Mouse (Mus musculus) adrenal gland, adult 8-10 months (tissue): Measurements from ENCODE around the gene Col5a1. TPM values are rescaled to one million over a fixed set of nuclear protein-coding genes. Genes with fewer than 3 reads are reported as not detected.

Source experiments
- DNase-seq: peaks from one replicate; pipeline ENCODE4 v3.0.0; 2022
- total RNA-seq, 4 experiments: library from RNA; stranded (reverse); gene quantifications; 2 replicates each; pipeline ENCODE4 v1.2.4; 2022

The Col5a1 gene
- total RNA-seq, 4 experiments from 2014 or later: 27.1 to 42.7 (median 35.2) TPM

- DNase-seq: no peak
Observed at GRCm38 (mm10) chr2:27922053-27922452, 35.8 kb downstream of the Col5a1 start.

GRCm38 (mm10) chr2:27923718-27924117, 37.5 kb downstream of the Col5a1 start:
- DNase-seq: no peak

DNA sequence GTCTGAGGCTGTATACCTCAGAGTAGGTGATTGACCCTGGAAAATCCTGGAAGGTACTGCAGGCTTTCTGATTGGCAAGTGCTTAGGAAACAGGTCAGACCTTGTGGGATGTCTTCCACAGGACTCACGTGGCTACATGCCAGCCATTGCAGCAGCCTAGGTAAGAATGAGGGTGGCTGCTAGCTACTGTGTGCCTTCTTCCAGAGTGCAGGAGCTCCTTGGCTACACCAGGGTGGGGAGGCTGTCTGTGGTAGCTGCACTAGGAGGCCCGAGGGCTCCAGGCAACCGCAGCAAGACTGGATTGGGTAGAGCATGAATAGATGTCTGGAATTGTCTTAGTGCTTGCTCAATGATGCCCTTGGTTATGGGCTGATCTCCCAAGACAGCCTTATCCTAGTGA, 38.2 kb downstream of the Col5a1 start:
- DNase-seq: no peak

DNA sequence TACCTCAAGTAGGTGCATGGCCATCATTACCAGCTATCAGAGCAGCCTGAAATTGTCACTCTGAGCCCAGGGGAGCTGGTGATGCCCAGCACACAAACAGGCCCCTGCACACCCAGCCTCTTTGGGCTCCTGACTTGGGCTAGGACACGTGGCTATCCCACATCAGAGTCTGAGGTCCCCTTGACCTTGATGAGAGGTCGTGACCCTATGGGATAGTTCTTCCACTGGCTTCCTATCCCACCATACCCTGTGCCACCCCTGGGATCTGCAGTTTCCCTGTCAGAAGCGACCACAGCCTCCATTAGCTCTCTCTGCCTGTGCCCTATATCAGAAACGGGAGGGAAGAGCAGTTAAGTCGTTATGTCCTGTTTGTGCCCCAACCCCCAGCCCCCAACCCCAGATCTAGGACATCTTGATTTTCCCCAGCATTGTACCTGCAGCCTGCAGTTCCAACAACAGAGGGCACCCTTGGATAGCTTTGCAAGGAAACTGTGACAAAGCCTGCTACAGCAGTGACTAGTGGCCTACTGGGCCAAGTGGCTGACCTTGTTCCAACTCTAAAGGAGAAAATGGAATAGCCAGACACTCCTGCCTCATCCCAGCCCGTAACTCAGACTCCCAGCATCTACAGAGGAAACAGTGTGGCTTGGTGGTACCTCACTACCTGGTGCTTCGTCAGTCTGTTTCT, 40.4 kb downstream of the Col5a1 start:
- peak; percentile 46 for DNase-seq

- DNase-seq: no peak
Observed at GRCm38 (mm10) chr2:27930471-27931015, 44.3 kb downstream of the Col5a1 start.

GRCm38 (mm10) chr2:27931130-27931529, 44.9 kb downstream of the Col5a1 start:
- no peak for DNase-seq

- no peak for DNase-seq
Observed at GRCm38 (mm10) chr2:27931971-27932370, 45.7 kb downstream of the Col5a1 start.

- DNase-seq: no peak
Observed at GRCm38 (mm10) chr2:27934269-27934668, 48.0 kb downstream of the Col5a1 start.

DNA sequence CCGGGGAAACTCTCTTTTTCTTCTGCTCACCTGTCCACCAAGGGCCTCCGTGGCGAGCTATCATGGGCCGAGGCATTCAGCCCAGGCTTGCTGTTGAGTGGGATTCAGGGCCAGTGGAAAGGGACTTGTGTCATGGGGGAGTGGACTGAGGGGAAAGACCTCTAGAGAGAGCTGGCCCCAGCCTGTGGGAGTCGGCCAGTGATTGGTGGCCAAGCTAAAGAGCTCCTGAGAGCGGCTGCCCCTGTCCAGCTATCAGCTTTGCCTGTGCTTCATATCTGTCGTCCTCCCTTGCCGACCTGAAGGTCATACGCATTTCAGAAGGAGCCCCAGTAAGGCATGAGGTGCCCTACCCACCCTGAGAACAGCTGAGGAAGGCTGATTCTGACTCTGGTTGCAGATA, 48.6 kb downstream of the Col5a1 start:
- DNase-seq: no peak

GRCm38 (mm10) chr2:27935441-27935840, 49.2 kb downstream of the Col5a1 start:
- DNase-seq: peak; percentile 66

GRCm38 (mm10) chr2:27936607-27937191, 50.5 kb downstream of the Col5a1 start:
- peak; percentile 81 for DNase-seq

DNA sequence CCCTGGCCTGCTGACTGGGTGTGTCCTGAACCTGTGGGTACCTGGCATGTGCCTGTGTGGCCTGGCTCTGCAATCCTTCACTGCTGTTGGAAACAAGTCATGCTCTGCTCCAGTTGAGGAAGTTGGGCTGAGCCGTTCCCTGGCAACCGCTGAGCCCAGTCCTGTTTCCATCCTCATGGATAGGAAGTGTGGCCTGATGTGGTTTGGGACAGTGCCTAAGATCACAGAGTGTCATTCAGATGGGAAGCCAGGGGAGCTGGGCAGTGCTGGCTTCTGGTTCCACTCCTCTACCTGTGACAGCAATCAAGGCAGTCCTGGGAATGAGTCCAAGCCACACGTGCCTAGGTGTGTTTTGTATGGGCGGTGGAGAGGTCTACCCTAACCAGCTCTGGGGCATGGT, 53.2 kb downstream of the Col5a1 start:
- no peak for DNase-seq

- DNase-seq: no peak
Observed at GRCm38 (mm10) chr2:27940144-27940543, 53.9 kb downstream of the Col5a1 start.

- DNase-seq: no peak
Observed at GRCm38 (mm10) chr2:27947252-27947651, 61.0 kb downstream of the Col5a1 start.

- DNase-seq: no peak
Observed at GRCm38 (mm10) chr2:27947917-27948316, 61.7 kb downstream of the Col5a1 start.

DNA sequence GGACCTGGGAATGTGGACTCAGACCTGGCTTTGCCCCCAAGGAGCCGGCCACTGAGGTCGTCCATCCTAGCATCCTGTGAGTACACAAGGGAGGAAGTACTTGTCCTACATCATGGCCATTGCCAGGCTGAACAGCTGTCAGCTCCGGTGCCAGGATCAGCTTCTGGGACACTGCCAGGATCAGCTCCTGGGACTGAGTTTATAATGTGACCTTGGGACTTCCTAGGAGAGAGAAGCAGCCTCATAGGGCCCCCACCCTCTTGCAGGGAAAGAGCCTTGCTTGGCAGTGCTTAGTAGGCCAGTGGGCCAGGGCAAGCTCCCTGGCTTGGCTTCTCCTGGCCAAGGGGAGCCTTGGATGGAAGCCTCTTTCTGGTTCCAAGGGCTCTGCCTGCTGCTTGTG, 67.6 kb downstream of the Col5a1 start:
- DNase-seq: peak; percentile 80

- no peak for DNase-seq
Observed at GRCm38 (mm10) chr2:27954924-27955323, 68.7 kb downstream of the Col5a1 start.

DNA sequence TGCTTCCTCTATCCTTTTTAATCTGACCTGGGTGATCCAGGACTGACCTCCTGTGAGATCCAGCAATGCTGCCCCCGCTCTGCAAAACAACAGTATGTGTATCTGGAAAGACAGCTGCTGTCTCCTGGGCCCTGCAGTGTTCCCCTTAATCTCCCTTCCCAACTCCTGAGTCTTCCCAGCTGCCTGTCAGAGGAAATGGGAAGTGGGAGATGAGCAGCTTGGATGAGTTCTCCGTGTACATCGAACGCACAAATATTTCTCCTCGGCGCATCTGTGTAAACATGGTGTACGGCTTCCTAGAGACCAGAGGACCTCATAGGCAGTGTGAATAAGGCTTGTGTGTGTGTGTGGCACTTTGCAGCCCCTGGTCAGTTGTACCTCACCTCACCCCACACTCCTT, 70.5 kb downstream of the Col5a1 start:
- DNase-seq: no peak

DNA sequence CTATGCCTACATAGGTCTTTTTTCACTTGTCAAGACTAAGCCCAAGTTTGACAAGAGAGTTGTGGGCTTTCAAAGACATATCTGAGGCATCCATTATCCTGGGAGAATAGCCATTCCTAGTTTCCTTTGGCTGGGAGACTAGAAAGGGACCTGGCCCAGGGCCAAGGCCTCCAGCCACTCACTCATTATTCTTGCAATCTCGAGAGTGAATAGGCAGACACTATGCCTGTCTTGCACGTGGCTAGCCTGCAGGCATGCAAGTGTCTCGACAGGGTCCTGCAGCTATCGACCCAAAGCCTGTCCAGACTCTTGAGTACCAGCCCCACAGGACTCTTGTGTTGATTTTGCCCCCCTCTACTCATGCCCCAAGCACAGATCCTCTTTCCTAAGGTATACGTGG, 71.0 kb downstream of the Col5a1 start:
- DNase-seq: peak; percentile 40

DNA sequence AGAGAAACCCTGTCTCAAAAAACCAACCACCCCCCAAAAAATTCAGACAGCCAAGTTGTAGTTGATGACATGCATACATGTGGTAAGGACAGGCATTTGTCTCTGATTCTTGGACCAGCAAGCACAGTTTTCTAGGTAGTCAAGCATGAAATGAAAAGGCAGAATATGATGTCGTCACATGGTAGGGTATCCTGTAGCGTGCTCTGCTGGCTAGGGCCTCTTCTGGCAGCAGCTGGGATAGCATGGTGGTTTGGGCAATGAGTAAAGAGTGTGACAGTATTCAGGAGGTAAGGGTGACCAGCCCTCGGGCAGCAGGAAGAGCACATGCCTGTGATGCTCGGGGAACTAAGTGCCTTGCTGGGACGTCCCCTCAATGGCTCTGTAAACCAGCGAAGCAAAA, 73.0 kb downstream of the Col5a1 start:
- no peak for DNase-seq

DNA sequence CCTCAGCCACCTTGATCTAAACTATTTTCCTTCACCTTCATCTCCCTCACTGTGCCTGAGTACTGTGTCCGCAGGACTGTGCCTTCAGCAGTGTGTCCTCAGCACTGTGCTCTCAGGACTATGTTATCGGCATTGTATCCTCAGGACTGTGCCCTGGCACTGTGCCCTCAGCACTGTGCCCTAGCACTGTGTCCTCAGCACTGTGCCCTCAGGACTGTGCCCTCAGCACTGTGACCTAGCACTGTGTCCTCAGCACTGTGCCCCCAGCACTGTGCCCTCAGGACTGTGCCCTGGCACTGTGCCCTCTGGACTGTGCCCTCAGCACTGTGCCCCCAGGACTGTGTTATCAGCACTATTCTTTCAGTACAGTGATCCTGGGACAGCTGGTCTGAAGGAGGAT, 75.0 kb downstream of the Col5a1 start:
- no peak for DNase-seq

GRCm38 (mm10) chr2:27962406-27962805, 76.2 kb downstream of the Col5a1 start:
- DNase-seq: no peak

DNA sequence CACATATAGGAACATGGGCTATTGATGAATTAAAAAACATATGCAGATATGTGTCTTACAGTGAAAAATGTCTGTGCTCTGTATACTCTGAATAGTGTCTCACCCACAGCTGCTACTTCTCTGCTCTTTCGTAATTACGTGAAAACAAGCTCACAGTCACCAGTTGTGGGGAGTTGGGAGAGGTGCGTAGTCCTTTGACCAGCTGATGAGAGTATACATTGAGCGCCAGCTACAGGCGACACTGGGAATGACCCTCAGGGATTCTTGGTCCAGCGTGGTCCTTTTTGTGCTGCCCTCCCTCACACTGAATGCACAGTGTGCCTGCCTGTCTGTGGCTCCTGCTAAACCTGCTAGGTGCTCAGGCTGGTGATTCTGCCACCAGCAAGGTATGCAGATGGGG, 82.9 kb downstream of the Col5a1 start:
- no peak for DNase-seq

DNA sequence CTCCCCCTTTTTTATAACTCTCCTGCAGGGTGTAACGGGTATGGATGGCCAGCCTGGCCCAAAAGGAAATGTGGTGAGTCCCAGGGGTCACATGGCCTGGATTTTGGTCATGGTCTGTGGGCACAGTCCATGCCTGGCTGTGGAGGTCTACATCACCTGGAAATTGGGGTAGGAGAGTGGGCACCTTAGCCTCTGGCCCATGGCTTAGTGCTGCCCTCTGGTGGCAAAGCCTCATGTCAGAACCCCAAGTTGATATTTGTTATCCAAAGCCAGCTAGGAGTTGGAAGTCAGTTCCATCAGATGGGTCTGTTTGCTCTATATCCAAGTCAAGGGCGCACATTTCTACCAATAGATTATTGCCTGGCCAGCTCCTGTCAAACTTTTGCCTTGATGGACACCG, 87.6 kb downstream of the Col5a1 start:
- DNase-seq: no peak
